Mouse (Mus musculus): Measurements from ENCODE around the gene Gm9780. TPM values are rescaled to one million over a fixed set of nuclear protein-coding genes. Genes with fewer than 3 reads are reported as not detected.
A peak's percentile ranks its signal among the peaks of the same experiment; 100 is the strongest.
"Not testable (repeated sequence)": the region's sequence is repeated elsewhere in the genome, so short reads cannot be mapped to it uniquely, and the experiment has no call there.

The Gm9780 gene
- 9.2 and 9.3 TPM in 2 replicates for polyA plus RNA-seq (2015; fragmentation: Nextera tagmentation; extraction: Ambion mirVana)

- ATAC-seq (replicated peaks); H3K4me2 ChIP-seq; H3K36me3 ChIP-seq (replicated peaks); H3K27me3 ChIP-seq (replicated peaks); H3K4me3 ChIP-seq; H3K9ac ChIP-seq; H3K9me3 ChIP-seq; H3K27ac ChIP-seq; H3K4me1 ChIP-seq: not testable (repeated sequence)
- WGBS = no CpG with 5 or more reads among the region's 26 CpGs
These were observed at the start of gene Gm9780 for GRCm38 (mm10) chr14:26042611-26043010. TSS of gene Gm9780 (minus strand) at chr14:26042711.

GRCm38 (mm10) chr14:26081997-26082396 lies 39.5 kb upstream of the Gm9780 start, which contains the start of gene Cphx3:
TSS of gene Cphx3 (plus strand) at chr14:26082297.
- not testable (repeated sequence) for H3K27ac ChIP-seq; H3K27me3 ChIP-seq (replicated peaks); H3K4me3 ChIP-seq; H3K9ac ChIP-seq; H3K4me1 ChIP-seq; ATAC-seq (replicated peaks); H3K36me3 ChIP-seq (replicated peaks); H3K9me3 ChIP-seq; H3K4me2 ChIP-seq
- WGBS = no CpG with 5 or more reads among the region's 1 CpGs

GRCm38 (mm10) chr14:26081216-26081615 lies 38.7 kb upstream of the Gm9780 start, which contains the start of gene Cphx2:
TSS of gene Cphx2 (plus strand) at chr14:26081516.
- H3K4me3 ChIP-seq; H3K27ac ChIP-seq; H3K9ac ChIP-seq; H3K4me1 ChIP-seq; ATAC-seq (replicated peaks); H3K27me3 ChIP-seq (replicated peaks); H3K36me3 ChIP-seq (replicated peaks); H3K9me3 ChIP-seq; H3K4me2 ChIP-seq: not testable (repeated sequence)
- WGBS = no CpG with 5 or more reads among the region's 6 CpGs

- not testable (repeated sequence) for ATAC-seq (replicated peaks); H3K4me3 ChIP-seq; H3K36me3 ChIP-seq (replicated peaks); H3K27me3 ChIP-seq (replicated peaks); H3K9ac ChIP-seq; H3K27ac ChIP-seq; H3K4me1 ChIP-seq; H3K4me2 ChIP-seq; H3K9me3 ChIP-seq
- no CpG with 5 or more reads among the region's 5 CpGs for WGBS
These were observed 34.3 kb upstream of the Gm9780 start for GRCm38 (mm10) chr14:26076620-26077390.

- H3K27ac ChIP-seq; H3K4me1 ChIP-seq; H3K4me2 ChIP-seq; H3K9ac ChIP-seq; H3K36me3 ChIP-seq (replicated peaks); H3K9me3 ChIP-seq; H3K27me3 ChIP-seq (replicated peaks); H3K4me3 ChIP-seq: not testable (repeated sequence)
- no CpG with 5 or more reads among the region's 10 CpGs for WGBS
- ATAC-seq (replicated peaks) = peak; percentile 85; the same call in 1 of the 2 replicates
These were observed 24.8 kb upstream of the Gm9780 start, which contains the start of gene Tmem254c for GRCm38 (mm10) chr14:26067325-26067633. TSS of gene Tmem254c (minus strand) at chr14:26067355.

GRCm38 (mm10) chr14:26066574-26067324 lies 24.2 kb upstream of the Gm9780 start:
- not testable (repeated sequence) for H3K36me3 ChIP-seq (replicated peaks); H3K27ac ChIP-seq; H3K27me3 ChIP-seq (replicated peaks); H3K4me3 ChIP-seq; H3K4me2 ChIP-seq; H3K9me3 ChIP-seq; H3K4me1 ChIP-seq; H3K9ac ChIP-seq
- no CpG with 5 or more reads among the region's 44 CpGs for WGBS
- peak; percentile 91 for ATAC-seq (replicated peaks)

- H3K36me3 ChIP-seq (replicated peaks); H3K27me3 ChIP-seq (replicated peaks); H3K4me2 ChIP-seq; ATAC-seq (replicated peaks); H3K4me3 ChIP-seq; H3K9me3 ChIP-seq; H3K9ac ChIP-seq; H3K4me1 ChIP-seq; H3K27ac ChIP-seq: not testable (repeated sequence)
- WGBS = no CpG with 5 or more reads among the region's 6 CpGs
These were observed 16.9 kb upstream of the Gm9780 start for GRCm38 (mm10) chr14:26059362-26059761.

- H3K4me1 ChIP-seq; H3K36me3 ChIP-seq (replicated peaks); H3K9me3 ChIP-seq; H3K4me3 ChIP-seq; H3K9ac ChIP-seq; H3K4me2 ChIP-seq; ATAC-seq (replicated peaks); H3K27me3 ChIP-seq (replicated peaks); H3K27ac ChIP-seq: not testable (repeated sequence)
- WGBS = no CpG with 5 or more reads among the region's 3 CpGs
These were observed 15.7 kb upstream of the Gm9780 start for GRCm38 (mm10) chr14:26058184-26058583.

- H3K27ac ChIP-seq; H3K4me2 ChIP-seq; H3K4me1 ChIP-seq; H3K9ac ChIP-seq; H3K27me3 ChIP-seq (replicated peaks); H3K9me3 ChIP-seq; ATAC-seq (replicated peaks); H3K4me3 ChIP-seq; H3K36me3 ChIP-seq (replicated peaks): not testable (repeated sequence)
- WGBS = no CpG with 5 or more reads among the region's 9 CpGs
These were observed 6.3 kb upstream of the Gm9780 start for GRCm38 (mm10) chr14:26048767-26049166.

GRCm38 (mm10) chr14:26047026-26047425 lies 4.5 kb upstream of the Gm9780 start:
- not testable (repeated sequence) for ATAC-seq (replicated peaks)

GRCm38 (mm10) chr14:26045007-26045406 lies 2.5 kb upstream of the Gm9780 start:
- H3K4me3 ChIP-seq; H3K4me2 ChIP-seq; H3K36me3 ChIP-seq (replicated peaks); H3K27me3 ChIP-seq (replicated peaks); ATAC-seq (replicated peaks); H3K27ac ChIP-seq; H3K9me3 ChIP-seq; H3K9ac ChIP-seq; H3K4me1 ChIP-seq: not testable (repeated sequence)
- no CpG with 5 or more reads among the region's 5 CpGs for WGBS

More at GRCm38 (mm10) chr14:26047026-26047425, 4.5 kb upstream of the Gm9780 start:
- not testable (repeated sequence) for H3K9me3 ChIP-seq; H3K27ac ChIP-seq; H3K36me3 ChIP-seq (replicated peaks); H3K4me2 ChIP-seq; H3K4me1 ChIP-seq; H3K4me3 ChIP-seq; H3K9ac ChIP-seq; H3K27me3 ChIP-seq (replicated peaks)
- no CpG with 5 or more reads among the region's 8 CpGs for WGBS

GRCm38 (mm10) chr14:26035439-26035838 lies 7.1 kb downstream of the Gm9780 start:
- H3K36me3 ChIP-seq (replicated peaks); H3K9me3 ChIP-seq; H3K27ac ChIP-seq; ATAC-seq (replicated peaks); H3K9ac ChIP-seq; H3K4me2 ChIP-seq; H3K27me3 ChIP-seq (replicated peaks); H3K4me1 ChIP-seq; H3K4me3 ChIP-seq: not testable (repeated sequence)
- WGBS = no CpG with 5 or more reads among the region's 6 CpGs

- H3K4me3 ChIP-seq; H3K36me3 ChIP-seq (replicated peaks); ATAC-seq (replicated peaks); H3K27me3 ChIP-seq (replicated peaks); H3K27ac ChIP-seq; H3K9me3 ChIP-seq; H3K9ac ChIP-seq; H3K4me2 ChIP-seq; H3K4me1 ChIP-seq: not testable (repeated sequence)
- WGBS = no CpG with 5 or more reads among the region's 3 CpGs
These were observed 8.1 kb downstream of the Gm9780 start for GRCm38 (mm10) chr14:26034364-26034763.
